Mouse (Mus musculus) limb, embryonic 12.5 days (tissue): ENCODE results near the gene Dtnbp1. TPM values are rescaled to one million over a fixed set of nuclear protein-coding genes. Genes with fewer than 3 reads are reported as not detected.

Experiments used
- ATAC-seq: fragments of 200-750 bp; cut with Nextera tagmentation; 2 replicates; pipeline ENCODE4 v1.8.0; 2017; ENCODE audit warnings: low read depth, moderate TSS enrichment; ENCODE audit not compliant: insufficient number of reproducible peaks, insufficient read depth, low FRiP score, low TSS enrichment
- H3K27ac ChIP-seq: fragments of 300-500 bp; sonication (generic); 2 replicates; pipeline ENCODE4 v1.5.1; 2016; ENCODE audit warnings: mild to moderate bottlenecking, moderate library complexity
- H3K27me3 ChIP-seq: fragments of 300-500 bp; sonication (generic); 2 replicates; pipeline ENCODE4 v1.6.1; 2016; ENCODE audit warnings: mild to moderate bottlenecking, moderate library complexity
- H3K36me3 ChIP-seq: fragments of 300-500 bp; sonication (generic); 2 replicates; pipeline ENCODE4 v1.6.1; 2016; ENCODE audit warnings: mild to moderate bottlenecking, moderate library complexity
- H3K4me1 ChIP-seq: fragments of 300-500 bp; sonication (generic); replicated peaks from 2 replicates; pipeline ENCODE4 v1.6.1; 2016
- H3K4me2 ChIP-seq: fragments of 300-500 bp; sonication (generic); 2 replicates; pipeline ENCODE4 v1.6.1; 2016; ENCODE audit warnings: mild to moderate bottlenecking, moderate library complexity
- H3K4me3 ChIP-seq: fragments of 300-500 bp; sonication (generic); replicated peaks from 2 replicates; pipeline ENCODE4 v1.5.1; 2016; ENCODE audit warnings: mild to moderate bottlenecking
- H3K9ac ChIP-seq: fragments of 300-500 bp; sonication (generic); replicated peaks from 2 replicates; pipeline ENCODE4 v1.6.1; 2016; ENCODE audit warnings: mild to moderate bottlenecking, moderate library complexity
- H3K9me3 ChIP-seq: fragments of 300-500 bp; sonication (generic); 2 replicates; pipeline ENCODE4 v1.6.1; 2016; ENCODE audit warnings: mild to moderate bottlenecking, moderate library complexity
- WGBS: fragments of 180-500 bp; shearing (Covaris S2); methylation state at CpG from one replicate; pipeline ENCODE4 v1.1.7; 2016; 5-methylcytosine and 5-hydroxymethylcytosine counted together
- polyA plus RNA-seq: library from polyadenylated mRNA; unstranded; fragments of >200 nt; fragmentation: Nextera tagmentation; extraction: Ambion mirVana; gene quantifications from 2 replicates; pipeline ENCODE4 v1.2.1, GENCODE M21; 2016

Dtnbp1 gene
- polyA plus RNA-seq, 1 experiment from 2014 or later: 76.2 TPM

GRCm38 (mm10) chr13:44979433-44979832 lies 22.5 kb downstream of the Dtnbp1 start:
- Histone ChIP-seq H3K9ac (no peak overlapping the region), H3K27me3 (no peaks in the 10 kb centered on the region), H3K36me3 (peaks cover 32% of the 10 kb centered on the region), H3K9me3 (no peaks in the 10 kb centered on the region), H3K4me1 (no peaks in the 10 kb centered on the region), H3K4me2 (no peak overlapping the region), H3K4me3 (no peak overlapping the region), H3K27ac (no peak overlapping the region)
- WGBS: 92% methylated on average over 7 of the region's 7 CpGs
- ATAC-seq: no peak

GRCm38 (mm10) chr13:44977483-44978141 lies 24.3 kb downstream of the Dtnbp1 start:
- Histone ChIP-seq H3K27ac (no peak overlapping the region), H3K27me3 (no peaks in the 10 kb centered on the region), H3K4me3 (no peak overlapping the region), H3K9me3 (no peaks in the 10 kb centered on the region), H3K9ac (no peak overlapping the region), H3K4me1 (no peaks in the 10 kb centered on the region), H3K36me3 (peaks cover 27% of the 10 kb centered on the region; the same call in 1 of the 2 replicates), H3K4me2 (no peak overlapping the region)
- WGBS: 81% methylated on average over 2 of the region's 2 CpGs
- no peak for ATAC-seq

GRCm38 (mm10) chr13:44977059-44977458 lies 24.9 kb downstream of the Dtnbp1 start:
- Histone ChIP-seq H3K36me3 (peaks cover 22% of the 10 kb centered on the region; the same call in 1 of the 2 replicates), H3K27ac (no peak overlapping the region), H3K4me1 (no peaks in the 10 kb centered on the region), H3K4me2 (no peak overlapping the region), H3K9ac (no peak overlapping the region), H3K9me3 (no peaks in the 10 kb centered on the region), H3K4me3 (no peak overlapping the region), H3K27me3 (no peaks in the 10 kb centered on the region)
- WGBS: 80% methylated on average over 2 of the region's 2 CpGs
- ATAC-seq: no peak

- H3K9ac ChIP-seq: no peak overlapping the region
- peaks cover 21% of the 10 kb centered on the region; the same call in 1 of the 2 replicates for H3K36me3 ChIP-seq
- H3K27me3 ChIP-seq: no peaks in the 10 kb centered on the region
- no peak overlapping the region for H3K4me3 ChIP-seq
- WGBS: 91% methylated on average over 5 of the region's 5 CpGs
- no peak overlapping the region for H3K27ac ChIP-seq
- no peak overlapping the region for H3K4me2 ChIP-seq
- no peak for ATAC-seq
- no peaks in the 10 kb centered on the region for H3K9me3 ChIP-seq
- H3K4me1 ChIP-seq: peaks cover 12% of the 10 kb centered on the region; the same call in 1 of the 2 replicates
Observed at GRCm38 (mm10) chr13:44960542-44961291, 41.2 kb downstream of the Dtnbp1 start.

GRCm38 (mm10) chr13:44957049-44957448 lies 44.9 kb downstream of the Dtnbp1 start:
- Histone ChIP-seq H3K36me3 (peaks cover 26% of the 10 kb centered on the region; the same call in 1 of the 2 replicates), H3K27ac (no peak overlapping the region), H3K4me3 (no peak overlapping the region), H3K4me2 (no peak overlapping the region), H3K9me3 (no peaks in the 10 kb centered on the region), H3K9ac (no peak overlapping the region), H3K27me3 (no peaks in the 10 kb centered on the region), H3K4me1 (peaks cover 14% of the 10 kb centered on the region)
- no peak for ATAC-seq
- 58% methylated on average over 8 of the region's 8 CpGs for WGBS

GRCm38 (mm10) chr13:44955781-44956180 lies 46.2 kb downstream of the Dtnbp1 start:
- H3K9ac ChIP-seq: no peak overlapping the region
- H3K9me3 ChIP-seq: no peaks in the 10 kb centered on the region
- H3K4me2 ChIP-seq: no peak overlapping the region
- H3K27ac ChIP-seq: no peak overlapping the region
- H3K4me1 ChIP-seq: peaks cover 14% of the 10 kb centered on the region
- WGBS: 88% methylated on average over 6 of the region's 6 CpGs
- no peaks in the 10 kb centered on the region for H3K27me3 ChIP-seq
- peaks cover 24% of the 10 kb centered on the region; the same call in 1 of the 2 replicates for H3K36me3 ChIP-seq
- no peak for ATAC-seq
- H3K4me3 ChIP-seq: no peak overlapping the region

- H3K27me3 ChIP-seq: no peaks in the 10 kb centered on the region
- H3K4me1 ChIP-seq: peaks cover 14% of the 10 kb centered on the region
- no peak overlapping the region for H3K27ac ChIP-seq
- H3K9me3 ChIP-seq: no peaks in the 10 kb centered on the region
- WGBS: 85% methylated on average over 1 of the region's 1 CpGs
- no peak overlapping the region for H3K4me3 ChIP-seq
- ATAC-seq: no peak
- H3K9ac ChIP-seq: no peak overlapping the region
- no peak overlapping the region for H3K4me2 ChIP-seq
- peaks cover 21% of the 10 kb centered on the region; the same call in 1 of the 2 replicates for H3K36me3 ChIP-seq
Observed at GRCm38 (mm10) chr13:44954232-44954568, 47.7 kb downstream of the Dtnbp1 start.

GRCm38 (mm10) chr13:44953546-44954231 lies 48.3 kb downstream of the Dtnbp1 start:
- no peaks in the 10 kb centered on the region for H3K9me3 ChIP-seq
- H3K27me3 ChIP-seq: no peaks in the 10 kb centered on the region
- H3K4me2 ChIP-seq: no peak overlapping the region
- no peak for ATAC-seq
- H3K36me3 ChIP-seq: peaks cover 21% of the 10 kb centered on the region; the same call in 1 of the 2 replicates
- peaks cover 14% of the 10 kb centered on the region for H3K4me1 ChIP-seq
- WGBS: 81% methylated on average over 8 of the region's 8 CpGs
- H3K4me3 ChIP-seq: no peak overlapping the region
- no peak overlapping the region for H3K27ac ChIP-seq
- H3K9ac ChIP-seq: no peak overlapping the region

- peaks cover 21% of the 10 kb centered on the region; the same call in 1 of the 2 replicates for H3K36me3 ChIP-seq
- no peaks in the 10 kb centered on the region for H3K9me3 ChIP-seq
- H3K4me2 ChIP-seq: no peak overlapping the region
- WGBS: 66% methylated on average over 10 of the region's 10 CpGs
- no peak for ATAC-seq
- no peak overlapping the region for H3K4me3 ChIP-seq
- no peaks in the 10 kb centered on the region for H3K27me3 ChIP-seq
- H3K9ac ChIP-seq: no peak overlapping the region
- H3K27ac ChIP-seq: no peak overlapping the region
- peaks cover 16% of the 10 kb centered on the region for H3K4me1 ChIP-seq
Observed at GRCm38 (mm10) chr13:44952393-44953086, 49.4 kb downstream of the Dtnbp1 start.

- no peak overlapping the region for H3K27ac ChIP-seq
- H3K9me3 ChIP-seq: no peaks in the 10 kb centered on the region
- no peak overlapping the region for H3K9ac ChIP-seq
- no peaks in the 10 kb centered on the region for H3K27me3 ChIP-seq
- WGBS: 88% methylated on average over 16 of the region's 16 CpGs
- no peak overlapping the region for H3K4me3 ChIP-seq
- no peak for ATAC-seq
- peaks cover 11% of the 10 kb centered on the region; the same call in 1 of the 2 replicates for H3K36me3 ChIP-seq
- H3K4me2 ChIP-seq: no peak overlapping the region
- peaks cover 28% of the 10 kb centered on the region for H3K4me1 ChIP-seq
Observed at GRCm38 (mm10) chr13:44948320-44949250, 53.4 kb downstream of the Dtnbp1 start.
